Mouse (Mus musculus) neural tube, embryonic 11.5 days (tissue): Measurements from ENCODE around the gene Zbtb7a. TPM values are rescaled to one million over a fixed set of nuclear protein-coding genes. Genes with fewer than 3 reads are reported as not detected.

Experiments used
- ATAC-seq: fragments of 200-750 bp; cut with Nextera tagmentation; 2 replicates; pipeline ENCODE4 v1.8.0; 2017; ENCODE audit warnings: moderate number of reproducible peaks, mild to moderate bottlenecking, moderate TSS enrichment, moderate library complexity; ENCODE audit not compliant: insufficient read depth, low FRiP score, low TSS enrichment
- DNase-seq: peaks from one replicate; pipeline ENCODE4 v3.0.0-alpha.2; 2015; ENCODE audit warnings: low spot score
- H3K27ac ChIP-seq: fragments of 300-500 bp; sonication (generic); 2 replicates; pipeline ENCODE4 v1.5.1; 2014; ENCODE audit warnings: low read depth, mild to moderate bottlenecking, low read length
- H3K27me3 ChIP-seq: fragments of 300-500 bp; sonication (generic); 2 replicates; pipeline ENCODE4 v1.6.1; 2014; ENCODE audit warnings: mild to moderate bottlenecking, low read length, mixed read lengths; ENCODE audit not compliant: control insufficient read depth, insufficient read depth
- H3K36me3 ChIP-seq: fragments of 300-500 bp; sonication (generic); 2 replicates; pipeline ENCODE4 v1.6.1; 2014; ENCODE audit warnings: mild to moderate bottlenecking, low read length, moderate library complexity, mixed read lengths; ENCODE audit not compliant: control insufficient read depth, insufficient read depth
- H3K4me1 ChIP-seq: fragments of 300-500 bp; sonication (generic); 2 replicates; pipeline ENCODE4 v1.6.1; 2014; ENCODE audit warnings: low read length, mixed read lengths; ENCODE audit not compliant: control insufficient read depth, insufficient read depth
- H3K4me2 ChIP-seq: fragments of 300-500 bp; sonication (generic); 2 replicates; pipeline ENCODE4 v1.6.1; 2014; ENCODE audit warnings: low read depth, mild to moderate bottlenecking, moderate library complexity
- H3K4me3 ChIP-seq: fragments of 300-500 bp; sonication (generic); 2 replicates; pipeline ENCODE4 v1.5.1; 2014; ENCODE audit warnings: low read depth, low read length
- H3K9ac ChIP-seq: fragments of 300-500 bp; sonication (generic); 2 replicates; pipeline ENCODE4 v1.6.1; 2014; ENCODE audit warnings: mild to moderate bottlenecking, low read length
- H3K9me3 ChIP-seq: fragments of 300-500 bp; sonication (generic); 2 replicates; pipeline ENCODE4 v1.6.1; 2016; ENCODE audit warnings: low read length; ENCODE audit not compliant: control insufficient read depth
- WGBS: fragments of 180-500 bp; shearing (Covaris S2); extraction: QIAGEN DNeasy Blood & Tissue Kit; methylation state at CpG from one replicate; pipeline ENCODE4 v1.1.7; 2014; 5-methylcytosine and 5-hydroxymethylcytosine counted together
- polyA plus RNA-seq: library from polyadenylated mRNA; unstranded; fragments of >200 nt; fragmentation: Nextera tagmentation; extraction: Ambion mirVana; gene quantifications from 2 replicates; pipeline ENCODE4 v1.2.1, GENCODE M21; 2014

Zbtb7a gene
- polyA plus RNA-seq, 1 experiment from 2014 or later, result 8.8 TPM

DNA sequence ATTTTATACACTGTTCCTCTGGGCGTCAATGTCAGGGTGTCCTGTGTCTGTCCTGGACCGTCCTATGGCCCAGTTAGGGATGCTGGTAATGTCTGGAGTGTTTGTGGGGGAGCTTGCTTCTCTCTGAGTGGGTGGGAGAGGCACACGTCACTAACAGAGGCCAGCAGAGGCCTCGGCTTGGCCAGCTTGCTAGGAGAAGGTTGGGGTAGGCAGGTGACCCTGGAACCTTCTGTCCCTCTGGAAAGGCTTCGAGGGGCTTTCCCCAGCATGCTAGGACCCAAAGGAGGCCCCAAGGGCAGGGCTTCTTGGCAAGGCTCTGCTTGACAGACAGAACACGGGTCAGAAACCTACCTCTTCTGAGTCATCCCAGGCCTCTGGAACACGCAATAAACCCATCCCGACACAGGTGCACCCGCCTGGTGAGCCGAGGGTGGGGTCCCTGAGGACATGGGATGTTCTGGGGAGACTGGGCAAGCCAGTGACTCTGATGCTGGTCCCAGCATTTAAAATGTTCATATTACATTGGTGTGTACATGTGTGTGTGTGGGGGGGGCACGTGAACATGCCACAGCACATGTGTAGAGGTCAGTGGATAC is 61.5 kb downstream of the Zbtb7a start:
- DNase-seq (no peak), ATAC-seq (no peak)
- H3K9me3 ChIP-seq, result no peaks in the 10 kb centered on the region
- H3K4me2 ChIP-seq, result no peak overlapping the region
- no peak overlapping the region for H3K9ac ChIP-seq
- H3K27ac ChIP-seq, result no peak overlapping the region
- H3K27me3 ChIP-seq, result peaks cover 26% of the 10 kb centered on the region
- WGBS, result 64% methylated on average over 11 of the region's 11 CpGs
- H3K4me3 ChIP-seq, result no peak overlapping the region
- no peaks in the 10 kb centered on the region for H3K36me3 ChIP-seq
- peaks cover 13% of the 10 kb centered on the region for H3K4me1 ChIP-seq

DNA sequence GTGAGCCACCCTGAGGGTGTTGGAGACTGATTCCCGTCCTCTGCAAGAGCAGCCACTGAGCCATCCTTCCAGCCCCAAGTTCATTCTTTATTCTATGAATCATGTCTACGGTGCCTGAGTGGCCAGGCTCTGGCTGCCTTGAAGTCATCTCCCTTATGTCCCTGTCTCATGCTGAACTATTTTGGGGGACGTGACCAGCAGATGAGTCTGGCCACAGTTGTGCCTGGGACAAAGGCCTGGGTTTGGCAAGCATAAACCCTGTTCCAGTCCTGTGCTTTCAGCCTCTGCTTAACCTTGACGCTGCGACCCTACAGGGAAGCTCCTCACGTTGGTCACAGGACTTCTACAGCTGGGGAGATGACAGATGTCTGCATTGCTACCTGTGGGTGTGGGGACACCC is 62.3 kb downstream of the Zbtb7a start:
- H3K4me1 ChIP-seq, result peaks cover 7% of the 10 kb centered on the region
- ATAC-seq (no peak), DNase-seq (no peak)
- H3K27ac ChIP-seq, result no peak overlapping the region
- no peaks in the 10 kb centered on the region for H3K36me3 ChIP-seq
- peaks cover 26% of the 10 kb centered on the region for H3K27me3 ChIP-seq
- no peak overlapping the region for H3K4me2 ChIP-seq
- WGBS, result 54% methylated on average over 6 of the region's 6 CpGs
- H3K9ac ChIP-seq, result no peak overlapping the region
- H3K4me3 ChIP-seq, result no peak overlapping the region
- H3K9me3 ChIP-seq, result no peaks in the 10 kb centered on the region

- no peak for ATAC-seq
- H3K9ac ChIP-seq, result no peak overlapping the region
- no peak overlapping the region for H3K4me2 ChIP-seq
- whole genome bisulfite sequencing, result 3% methylated on average over 9 of the region's 9 CpGs
- H3K27ac ChIP-seq, result no peak overlapping the region
- no peaks in the 10 kb centered on the region for H3K36me3 ChIP-seq
- peaks cover 1% of the 10 kb centered on the region; the same call in 1 of the 2 replicates for H3K4me1 ChIP-seq
- DNase-seq, result peak; percentile 58
- H3K27me3 ChIP-seq, result peaks cover 26% of the 10 kb centered on the region
- no peak overlapping the region for H3K4me3 ChIP-seq
- H3K9me3 ChIP-seq, result no peaks in the 10 kb centered on the region
Measured at GRCm38 (mm10) chr10:81198230-81198629, 63.2 kb downstream of the Zbtb7a start.

GRCm38 (mm10) chr10:81198990-81199389 is 64.0 kb downstream of the Zbtb7a start:
- H3K9me3 ChIP-seq, result no peaks in the 10 kb centered on the region
- WGBS, result 85% methylated on average over 6 of the region's 6 CpGs
- peaks cover 21% of the 10 kb centered on the region for H3K27me3 ChIP-seq
- no peak overlapping the region for H3K4me3 ChIP-seq
- H3K4me2 ChIP-seq, result no peak overlapping the region
- DNase-seq, result no peak
- H3K4me1 ChIP-seq, result no peaks in the 10 kb centered on the region
- ATAC-seq, result no peak
- no peaks in the 10 kb centered on the region for H3K36me3 ChIP-seq
- H3K9ac ChIP-seq, result 0 out of 2 replicates have a peak overlapping the region, but pooled peaks have one; percentile 18
- H3K27ac ChIP-seq, result no peak overlapping the region

- Histone ChIP-seq H3K27ac (no peak overlapping the region), H3K4me2 (no peak overlapping the region), H3K9me3 (no peaks in the 10 kb centered on the region), H3K4me1 (no peaks in the 10 kb centered on the region), H3K4me3 (no peak overlapping the region), H3K27me3 (peaks cover 12% of the 10 kb centered on the region), H3K36me3 (no peaks in the 10 kb centered on the region), H3K9ac (no peak overlapping the region)
- no peak for ATAC-seq
- no peak for DNase-seq
- 83% methylated on average over 13 of the region's 13 CpGs for WGBS
Measured at GRCm38 (mm10) chr10:81200141-81200540, 65.1 kb downstream of the Zbtb7a start.

- H3K4me2 ChIP-seq, result no peak overlapping the region
- WGBS, result 75% methylated on average over 20 of the region's 20 CpGs
- H3K27ac ChIP-seq, result no peak overlapping the region
- no peaks in the 10 kb centered on the region for H3K36me3 ChIP-seq
- DNase-seq (no peak), ATAC-seq (no peak)
- no peak overlapping the region for H3K9ac ChIP-seq
- H3K4me3 ChIP-seq, result no peak overlapping the region
- no peaks in the 10 kb centered on the region for H3K4me1 ChIP-seq
- H3K27me3 ChIP-seq, result peaks cover 8% of the 10 kb centered on the region
- H3K9me3 ChIP-seq, result no peaks in the 10 kb centered on the region
Measured at GRCm38 (mm10) chr10:81200605-81201287, 65.7 kb downstream of the Zbtb7a start.

DNA sequence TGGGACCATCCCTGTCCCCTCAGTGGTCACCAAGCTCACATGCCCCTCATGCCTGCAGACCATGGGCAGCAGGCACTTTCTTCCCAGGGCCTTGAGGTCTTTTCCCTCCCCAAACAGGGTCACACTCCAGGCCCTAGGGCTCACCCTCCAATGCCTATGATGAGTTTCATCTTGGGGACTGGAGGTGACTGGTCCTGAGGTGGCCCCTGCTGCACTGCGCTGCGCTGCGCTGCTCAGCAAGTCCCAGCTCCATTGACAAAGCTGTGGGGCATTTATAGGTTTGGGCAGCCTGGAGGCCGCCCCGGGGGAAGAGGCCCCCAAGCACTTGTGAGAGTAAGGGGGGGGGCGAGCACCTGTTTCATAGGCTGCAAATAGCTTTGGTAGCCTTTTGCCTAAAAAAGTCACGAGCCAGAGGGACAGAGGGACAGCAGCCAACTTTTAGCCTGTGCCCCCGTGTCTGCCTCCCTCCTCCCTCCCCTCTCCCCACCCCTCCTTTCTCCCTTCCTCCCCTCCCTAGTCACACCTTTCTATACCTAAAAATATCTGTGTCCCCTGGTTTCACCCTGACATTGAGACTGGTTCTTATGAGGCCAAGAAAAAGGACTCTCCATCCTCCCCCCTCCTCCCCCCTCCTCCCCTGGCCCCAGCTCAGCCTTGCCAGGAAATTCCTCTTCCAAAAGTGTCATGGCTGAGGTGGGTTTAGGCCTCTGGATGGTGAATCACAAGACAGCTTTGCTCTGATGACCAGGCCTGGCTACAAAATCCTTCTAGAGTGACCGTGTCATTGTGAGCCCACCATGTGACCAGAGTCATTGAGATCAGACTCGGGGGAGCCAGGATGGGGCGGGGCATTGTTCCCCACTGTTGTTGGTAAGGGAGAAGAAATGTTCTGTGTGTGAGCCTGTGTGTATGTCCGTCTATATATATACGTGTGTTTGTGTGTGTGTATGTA is 67.1 kb downstream of the Zbtb7a start, which contains the start of gene Nmrk2:
TSS of gene Nmrk2 (minus strand) at position 245 of the 952 bp plus-strand sequence.
- Histone ChIP-seq H3K36me3 (no peaks in the 10 kb centered on the region), H3K9me3 (no peaks in the 10 kb centered on the region), H3K27me3 (no peaks in the 10 kb centered on the region), H3K4me1 (no peaks in the 10 kb centered on the region), H3K27ac (no peak within 1 kb of the TSS), H3K4me3 (no peak within 1 kb of the TSS), H3K4me2 (no peak within 1 kb of the TSS), H3K9ac (no peak within 1 kb of the TSS)
- 59% methylated on average over 13 of the region's 13 CpGs for WGBS
- no peak for DNase-seq
- no peak for ATAC-seq
